Mouse (Mus musculus) v-Abl transformed pro-B cells (cell line): ENCODE measurements around the gene Mroh2b.

ENCODE experiments used
- in situ Hi-C, 2 experiments: fragments of 400-800 bp; cut with MboI; formaldehyde crosslinking; loops; one replicate each; pipeline ENCODE4 v1.15.1; 2025; ENCODE audit not compliant: unreplicated experiment in 2 of 2

Mroh2b gene

GRCm38 (mm10) chr15:4898437-4898836 is at the start of gene Mroh2b:
Mroh2b (plus strand) TSS chr15:4898737.
- in situ Hi-C loops = no loop called here

GRCm38 (mm10) chr15:4850015-4850414 is 48.5 kb upstream of the Mroh2b start:
- in situ Hi-C loops = no loop called here

- in situ Hi-C loops = no loop called here
Measured at GRCm38 (mm10) chr15:4894962-4895361, 3.6 kb upstream of the Mroh2b start.

- in situ Hi-C loops = no loop called here
Measured at GRCm38 (mm10) chr15:4934731-4935130, 36.2 kb downstream of the Mroh2b start.

GRCm38 (mm10) chr15:4973355-4973754 is 74.8 kb downstream of the Mroh2b start:
- in situ Hi-C loops = no loop called here

GRCm38 (mm10) chr15:5002903-5003302 is 104.4 kb downstream of the Mroh2b start:
- in situ Hi-C loops = no loop called here

- in situ Hi-C loops = no loop called here
Measured at GRCm38 (mm10) chr15:5003503-5004196, 105.1 kb downstream of the Mroh2b start.

- in situ Hi-C loops = no loop called here
Measured at GRCm38 (mm10) chr15:5009644-5010107, 111.1 kb downstream of the Mroh2b start.
